Mouse (Mus musculus) brain, embryonic 14.5 days (tissue): Measurements from ENCODE around the gene Ebf3.

Experiments
- CTCF ChIP-seq: fragments of 200-500 bp; IDR thresholded peaks from 2 replicates; pipeline ENCODE4 v1.5.1; 2012; ENCODE audit warnings: inconsistent platforms, mild to moderate bottlenecking, moderate library complexity, borderline replicate concordance; ENCODE audit not compliant: insufficient read depth, insufficient read length; ENCODE audit errors: extremely low read depth
- POLR2A ChIP-seq: fragments of 200-500 bp; IDR thresholded peaks from 2 replicates; pipeline ENCODE4 v1.6.1; 2012; ENCODE audit warnings: mild to moderate bottlenecking, inconsistent platforms, borderline replicate concordance; ENCODE audit not compliant: poor library complexity, insufficient read depth, insufficient read length, severe bottlenecking; ENCODE audit errors: extremely low read depth

DNA sequence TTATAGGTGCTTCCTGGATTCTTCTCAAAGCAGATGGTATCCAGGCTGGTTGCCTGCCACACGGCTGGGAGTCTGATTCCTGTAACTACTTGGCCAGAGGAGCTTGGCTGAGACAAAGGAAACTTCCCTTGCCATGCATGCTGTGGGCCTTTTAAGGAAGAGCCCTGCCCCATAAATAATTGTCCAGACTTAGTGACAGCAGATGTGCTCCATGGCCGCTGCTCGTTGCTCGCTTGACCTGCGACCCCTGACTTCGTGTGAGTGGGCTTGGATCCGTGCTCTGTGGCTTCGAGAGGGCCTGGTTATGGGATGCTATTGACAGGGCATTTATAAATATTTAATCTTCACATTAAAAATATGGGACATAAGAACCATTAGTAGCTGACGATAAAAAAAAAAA is 142.0 kb downstream of the Ebf3 start:
- TF ChIP-seq CTCF, result no peak
- TF ChIP-seq POLR2A, result no peak
